Mouse (Mus musculus) embryonic facial prominence, embryonic 10.5 days (tissue): ENCODE results near the gene Fbxw9. TPM values are rescaled to one million over a fixed set of nuclear protein-coding genes. Genes with fewer than 3 reads are reported as not detected.
A peak's percentile ranks its signal among the peaks of the same experiment; 100 is the strongest.

Experiments
- DNase-seq: peaks from one replicate; pipeline ENCODE4 v3.0.0-alpha.2; 2017; ENCODE audit warnings: low spot score
- H3K27ac ChIP-seq: fragments of 300-500 bp; sonication (generic); replicated peaks from 2 replicates; pipeline ENCODE4 v1.5.1; 2016; ENCODE audit warnings: mild to moderate bottlenecking
- H3K27me3 ChIP-seq: fragments of 300-500 bp; sonication (generic); replicated peaks from 2 replicates; pipeline ENCODE4 v1.6.1; 2016; ENCODE audit warnings: low read depth, mild to moderate bottlenecking; ENCODE audit not compliant: poor library complexity, severe bottlenecking
- H3K36me3 ChIP-seq: fragments of 300-500 bp; sonication (generic); replicated peaks from 2 replicates; pipeline ENCODE4 v1.6.1; 2016; ENCODE audit warnings: mild to moderate bottlenecking, moderate library complexity
- H3K4me1 ChIP-seq: fragments of 300-500 bp; sonication (generic); 2 replicates; pipeline ENCODE4 v1.6.1; 2016
- H3K4me3 ChIP-seq: fragments of 300-500 bp; sonication (generic); 2 replicates; pipeline ENCODE4 v1.5.1; 2016; ENCODE audit warnings: mild to moderate bottlenecking, moderate library complexity
- H3K9me3 ChIP-seq: fragments of 300-500 bp; sonication (generic); 2 replicates; pipeline ENCODE4 v1.6.1; 2016; ENCODE audit warnings: mild to moderate bottlenecking
- WGBS: fragments of 180-500 bp; shearing (Covaris S2); methylation state at CpG from one replicate; pipeline ENCODE4 v1.1.7; 2016; 5-methylcytosine and 5-hydroxymethylcytosine counted together
- polyA plus RNA-seq: library from polyadenylated mRNA; unstranded; fragments of >200 nt; fragmentation: Nextera tagmentation; extraction: Ambion mirVana; gene quantifications from 2 replicates; pipeline ENCODE4 v1.2.1, GENCODE M21; 2016

Fbxw9 gene
- 21.4 and 25.1 TPM in 2 replicates for polyA plus RNA-seq

DNA sequence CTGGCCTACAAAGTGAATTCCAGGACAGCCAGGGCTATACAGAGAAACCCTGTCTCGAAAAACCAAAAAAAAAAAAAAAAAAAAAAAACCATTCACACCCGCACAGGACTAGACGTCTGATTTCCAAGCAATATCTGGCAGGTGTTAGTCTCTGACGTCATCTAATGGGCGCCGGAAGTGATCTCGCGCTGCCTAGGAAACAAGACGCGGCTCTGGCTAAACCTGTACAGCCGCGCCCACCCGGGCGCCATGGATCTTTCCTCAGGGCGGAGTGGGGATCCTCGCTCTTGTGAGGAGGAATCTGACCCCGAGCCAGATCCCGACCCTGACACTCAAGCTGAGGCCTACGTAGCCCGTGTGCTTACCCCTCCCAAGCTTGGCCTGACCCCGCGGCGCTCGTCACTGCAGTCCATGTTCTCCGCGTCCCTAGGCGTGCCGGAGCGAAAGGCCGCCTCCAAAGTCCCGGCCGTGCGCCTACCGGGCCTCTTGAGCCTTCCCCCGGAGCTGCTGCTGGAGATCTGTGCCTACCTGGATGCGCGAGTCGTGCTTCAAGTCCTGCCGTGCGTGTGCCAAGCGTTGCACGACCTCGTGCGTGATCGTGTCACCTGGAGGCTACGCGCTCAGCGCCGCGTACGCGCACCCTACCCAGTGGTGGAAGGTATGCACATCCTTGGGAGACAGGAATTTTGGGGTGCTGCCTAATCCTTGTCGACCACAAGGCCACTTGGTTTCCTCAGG lies at the start of gene Fbxw9:
Fbxw9 (plus strand) TSS at position 177 of the 738 bp plus-strand sequence.
- peak within 1 kb of the TSS; percentile 63 for H3K27ac ChIP-seq
- H3K27me3 ChIP-seq: no peaks in the 10 kb centered on the region
- DNase-seq: peak; percentile 91
- peak within 1 kb of the TSS; percentile 89 for H3K4me3 ChIP-seq
- 1% methylated on average over 53 of the region's 53 CpGs for WGBS
- no peaks in the 10 kb centered on the region for H3K9me3 ChIP-seq
- H3K4me1 ChIP-seq: peaks cover 23% of the 10 kb centered on the region
- H3K36me3 ChIP-seq: peaks cover 49% of the 10 kb centered on the region

DNA sequence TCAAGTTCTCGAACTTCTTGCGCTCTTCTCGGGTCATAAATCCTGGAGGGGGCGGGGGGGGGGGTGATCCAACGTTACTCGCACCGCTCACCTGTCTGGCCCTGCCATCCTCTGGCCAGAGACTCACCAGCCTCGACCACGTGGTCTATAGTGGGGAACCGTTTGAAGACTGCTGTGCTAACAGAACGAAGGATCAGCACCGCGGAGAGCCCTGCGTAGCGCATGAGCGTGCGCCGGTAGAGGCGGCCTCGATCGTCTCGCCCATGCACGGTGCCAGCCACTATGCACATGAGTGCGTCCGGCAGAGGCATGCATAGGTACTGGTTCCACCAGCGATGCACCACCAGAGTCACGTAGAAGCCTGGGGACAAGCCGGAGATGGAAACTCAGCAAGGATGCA lies 48.6 kb upstream of the Fbxw9 start:
- Histone ChIP-seq H3K4me3 (no peak overlapping the region), H3K27ac (no peak overlapping the region), H3K27me3 (peaks cover 81% of the 10 kb centered on the region), H3K9me3 (no peaks in the 10 kb centered on the region), H3K36me3 (no peaks in the 10 kb centered on the region), H3K4me1 (peaks cover 6% of the 10 kb centered on the region)
- peak; percentile 27 for DNase-seq
- WGBS: 17% methylated on average over 28 of the region's 28 CpGs

DNA sequence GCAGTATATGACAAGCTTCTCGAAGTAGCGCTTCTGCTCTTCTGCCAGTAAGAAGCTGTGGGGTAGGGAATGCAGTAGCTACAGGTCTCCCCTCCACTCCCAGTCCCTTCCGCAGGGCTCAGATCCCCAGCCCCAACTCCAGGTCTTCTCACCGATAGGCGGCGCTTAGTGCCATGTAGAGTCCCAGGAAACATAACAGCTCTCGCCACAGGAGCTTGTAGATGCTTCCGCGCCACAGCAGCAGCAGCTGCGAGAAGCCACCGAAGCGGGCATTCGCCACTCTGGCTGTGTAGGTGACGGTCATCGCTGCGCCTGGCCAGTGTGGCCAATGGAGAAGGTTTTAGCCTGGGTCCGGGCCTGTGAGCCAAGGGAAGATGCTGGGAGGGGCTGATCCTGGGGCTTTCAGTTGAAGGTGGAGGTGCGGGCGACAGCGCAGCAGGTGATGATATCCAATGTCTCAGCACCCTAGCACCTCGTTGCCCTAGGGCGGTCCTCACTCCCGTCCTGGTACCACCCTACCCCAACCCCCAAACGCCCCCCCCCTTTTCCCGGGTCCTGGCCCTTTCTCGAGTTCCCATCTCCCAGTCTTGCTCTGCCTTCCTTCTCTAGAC lies 46.5 kb upstream of the Fbxw9 start:
- Histone ChIP-seq H3K4me3 (peak overlapping the region; percentile 53), H3K27me3 (peaks cover 62% of the 10 kb centered on the region), H3K4me1 (peaks cover 6% of the 10 kb centered on the region), H3K36me3 (peaks cover 17% of the 10 kb centered on the region), H3K9me3 (no peaks in the 10 kb centered on the region), H3K27ac (no peak overlapping the region)
- DNase-seq: peak; percentile 80
- 4% methylated on average over 26 of the region's 26 CpGs for WGBS

DNA sequence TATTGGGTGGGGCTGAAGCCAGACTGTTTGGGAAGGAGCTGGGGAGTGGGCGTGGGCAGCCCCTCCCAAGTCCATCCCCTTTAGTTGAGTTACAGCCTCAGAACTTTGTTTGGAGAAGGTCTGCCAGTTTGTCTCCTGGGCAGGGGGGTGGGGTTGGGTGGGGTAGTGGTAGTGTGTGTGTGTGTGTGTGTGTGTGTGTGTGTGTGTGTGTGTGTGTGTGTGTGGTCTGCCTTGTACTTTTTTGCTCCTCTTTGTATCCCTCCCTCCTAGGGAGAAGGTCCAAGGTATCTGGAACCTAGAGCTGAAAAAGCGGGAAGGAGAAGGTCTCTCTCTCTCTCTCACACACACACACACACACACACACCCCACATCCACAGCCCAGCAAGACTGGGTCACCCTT lies 45.4 kb upstream of the Fbxw9 start, which contains the start of gene Best2:
Best2 (minus strand) TSS at position 101 of the 400 bp plus-strand sequence.
- 44% methylated on average over 2 of the region's 2 CpGs for WGBS
- Histone ChIP-seq H3K36me3 (peaks cover 28% of the 10 kb centered on the region), H3K9me3 (no peaks in the 10 kb centered on the region), H3K27me3 (peaks cover 51% of the 10 kb centered on the region), H3K4me3 (peak within 1 kb of the TSS; percentile 53), H3K4me1 (peaks cover 6% of the 10 kb centered on the region), H3K27ac (no peak within 1 kb of the TSS)
- no peak for DNase-seq

DNA sequence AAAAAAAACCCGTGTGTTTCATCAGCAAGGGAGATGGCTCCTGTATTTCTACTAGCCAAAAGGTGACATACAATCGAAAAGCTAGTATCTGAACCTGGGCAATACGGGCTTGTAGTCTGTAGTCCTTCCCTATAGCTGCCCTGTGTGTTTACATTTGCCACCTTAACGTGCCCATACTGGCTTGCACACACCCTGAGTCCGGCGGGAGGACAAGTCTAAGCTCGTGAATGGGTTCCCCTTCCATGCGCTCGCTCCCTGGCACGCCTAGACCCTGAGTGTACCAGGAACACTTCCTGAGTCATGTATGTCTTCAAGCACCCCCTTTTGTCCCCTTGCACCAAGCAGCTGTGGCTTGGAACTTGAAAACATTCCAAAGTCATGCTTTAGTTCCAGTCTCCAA lies 43.1 kb upstream of the Fbxw9 start:
- H3K4me3 ChIP-seq: no peak overlapping the region
- no peak for DNase-seq
- H3K9me3 ChIP-seq: no peaks in the 10 kb centered on the region
- H3K27me3 ChIP-seq: peaks cover 34% of the 10 kb centered on the region
- peaks cover 51% of the 10 kb centered on the region for H3K36me3 ChIP-seq
- H3K4me1 ChIP-seq: peaks cover 6% of the 10 kb centered on the region
- no peak overlapping the region for H3K27ac ChIP-seq
- WGBS: 68% methylated on average over 10 of the region's 10 CpGs

DNA sequence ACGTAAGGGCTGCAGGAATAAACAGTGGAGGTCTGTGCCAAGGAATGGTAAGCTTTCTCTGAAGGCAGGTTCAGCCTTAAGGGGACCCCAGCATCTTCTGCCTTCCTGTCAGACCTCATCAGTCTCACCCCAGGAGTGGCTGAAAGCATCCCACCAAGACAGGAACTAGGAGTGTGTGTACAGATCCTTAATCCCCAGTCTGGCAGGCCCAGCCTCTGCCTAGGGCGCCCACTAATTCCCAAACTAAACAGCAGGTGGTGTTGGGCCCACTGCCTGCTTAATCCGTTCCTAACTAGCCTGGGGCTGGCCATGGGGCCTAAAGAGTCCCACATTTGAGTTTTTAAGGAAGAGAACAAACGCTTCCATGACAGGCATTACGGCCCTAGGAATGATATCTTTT lies 42.6 kb upstream of the Fbxw9 start:
- H3K4me1 ChIP-seq: peaks cover 6% of the 10 kb centered on the region
- H3K4me3 ChIP-seq: no peak overlapping the region
- no peak for DNase-seq
- peaks cover 29% of the 10 kb centered on the region for H3K27me3 ChIP-seq
- WGBS: 31% methylated on average over 5 of the region's 5 CpGs
- peaks cover 55% of the 10 kb centered on the region for H3K36me3 ChIP-seq
- no peak overlapping the region for H3K27ac ChIP-seq
- H3K9me3 ChIP-seq: no peaks in the 10 kb centered on the region

DNA sequence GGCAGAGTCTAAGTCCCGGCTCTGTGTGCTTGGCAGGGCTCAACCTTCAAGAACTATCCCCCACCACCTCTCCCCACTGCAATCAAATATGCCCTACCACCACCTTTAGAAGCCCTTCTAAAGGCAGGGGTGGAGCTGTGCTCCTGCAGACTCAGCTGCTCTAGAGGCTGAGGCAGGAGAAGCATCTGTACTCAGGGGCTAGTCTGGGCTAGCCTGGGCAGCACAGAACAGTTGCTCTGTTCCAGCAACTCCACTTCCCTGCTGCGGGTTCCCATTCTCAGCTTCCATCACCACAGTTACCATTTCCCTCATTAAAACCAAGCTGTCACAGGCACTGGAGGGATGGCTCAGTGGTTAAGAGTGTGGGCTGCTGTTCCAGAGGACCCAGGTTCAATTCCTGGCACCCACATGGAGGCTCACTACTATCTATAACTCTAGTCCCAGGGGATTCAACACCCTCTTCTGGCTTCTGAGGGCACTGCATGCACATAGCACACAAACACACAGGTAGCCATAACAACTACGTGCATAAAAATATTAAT lies 38.3 kb upstream of the Fbxw9 start:
- DNase-seq: no peak
- Histone ChIP-seq H3K27ac (no peak overlapping the region), H3K9me3 (no peaks in the 10 kb centered on the region), H3K27me3 (no peaks in the 10 kb centered on the region), H3K36me3 (peaks cover 74% of the 10 kb centered on the region), H3K4me1 (peaks cover 22% of the 10 kb centered on the region), H3K4me3 (no peak overlapping the region)
- 96% methylated on average over 3 of the region's 3 CpGs for WGBS

DNA sequence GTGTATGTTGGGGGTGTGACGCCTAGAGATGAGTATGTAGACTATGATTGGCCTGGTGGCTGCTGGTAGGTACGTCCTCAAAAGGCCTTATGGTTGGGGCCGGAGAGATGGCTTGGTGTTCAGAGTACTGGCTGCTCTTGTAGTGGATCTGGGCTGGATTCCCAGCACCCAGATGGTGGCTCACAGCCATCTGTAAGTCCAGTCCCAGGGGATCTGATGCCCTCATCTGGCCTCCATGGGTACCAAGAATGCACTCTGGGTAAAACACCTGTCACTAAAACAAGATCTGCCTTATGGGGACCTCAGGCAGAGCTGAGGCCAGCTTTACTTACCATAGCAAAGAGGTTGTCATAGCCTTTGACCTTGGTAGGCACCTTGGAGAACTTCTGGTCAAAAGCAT lies 36.0 kb upstream of the Fbxw9 start:
- H3K27me3 ChIP-seq: no peaks in the 10 kb centered on the region
- peaks cover 35% of the 10 kb centered on the region for H3K4me1 ChIP-seq
- no peak for DNase-seq
- no peaks in the 10 kb centered on the region for H3K9me3 ChIP-seq
- peaks cover 56% of the 10 kb centered on the region for H3K36me3 ChIP-seq
- H3K27ac ChIP-seq: no peak overlapping the region
- 94% methylated on average over 3 of the region's 3 CpGs for WGBS
- H3K4me3 ChIP-seq: peak overlapping the region; percentile 99

DNA sequence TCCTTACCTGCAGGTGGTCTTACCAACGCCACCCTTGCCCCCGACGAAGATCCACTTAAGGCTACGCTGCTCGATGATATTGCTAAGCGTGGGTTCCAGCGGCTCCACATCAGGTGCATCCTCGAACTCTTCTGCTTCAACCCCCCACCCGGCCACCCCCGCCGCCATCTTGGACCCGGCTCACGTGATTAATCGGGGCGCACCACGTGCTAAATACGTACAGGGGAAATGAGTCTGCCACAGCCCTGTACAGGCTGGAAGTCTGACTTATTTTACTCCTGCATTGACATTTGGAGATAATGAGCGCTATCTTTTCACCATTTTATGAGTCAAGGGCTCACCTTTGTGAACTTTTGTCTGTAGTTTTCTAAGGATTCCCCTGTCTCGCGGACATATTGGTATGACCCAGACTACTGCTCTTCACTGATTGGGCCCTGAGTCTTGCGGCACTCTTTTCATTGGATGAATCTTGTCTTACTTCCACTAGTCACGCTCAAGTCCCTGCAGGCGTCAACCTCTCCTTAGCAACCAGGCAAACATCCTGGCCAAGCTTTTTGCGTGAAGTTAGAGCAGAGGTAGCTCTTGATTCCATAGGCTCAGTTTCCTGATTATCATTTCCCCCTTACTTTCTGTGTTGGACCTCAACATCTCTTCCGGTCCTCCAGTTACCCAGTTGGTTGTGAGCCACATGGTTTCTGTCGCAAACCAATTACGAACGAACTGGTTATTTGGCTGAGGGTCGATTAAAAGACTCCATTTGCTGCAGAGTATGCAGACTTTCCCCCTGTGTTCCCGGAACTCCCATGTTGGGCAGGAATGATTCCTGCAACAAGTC lies 34.5 kb upstream of the Fbxw9 start, which contains the start of gene Asna1:
Asna1 (minus strand) TSS at position 184 of the 835 bp plus-strand sequence.
- Histone ChIP-seq H3K4me1 (peaks cover 42% of the 10 kb centered on the region), H3K36me3 (peaks cover 56% of the 10 kb centered on the region)

DNA sequence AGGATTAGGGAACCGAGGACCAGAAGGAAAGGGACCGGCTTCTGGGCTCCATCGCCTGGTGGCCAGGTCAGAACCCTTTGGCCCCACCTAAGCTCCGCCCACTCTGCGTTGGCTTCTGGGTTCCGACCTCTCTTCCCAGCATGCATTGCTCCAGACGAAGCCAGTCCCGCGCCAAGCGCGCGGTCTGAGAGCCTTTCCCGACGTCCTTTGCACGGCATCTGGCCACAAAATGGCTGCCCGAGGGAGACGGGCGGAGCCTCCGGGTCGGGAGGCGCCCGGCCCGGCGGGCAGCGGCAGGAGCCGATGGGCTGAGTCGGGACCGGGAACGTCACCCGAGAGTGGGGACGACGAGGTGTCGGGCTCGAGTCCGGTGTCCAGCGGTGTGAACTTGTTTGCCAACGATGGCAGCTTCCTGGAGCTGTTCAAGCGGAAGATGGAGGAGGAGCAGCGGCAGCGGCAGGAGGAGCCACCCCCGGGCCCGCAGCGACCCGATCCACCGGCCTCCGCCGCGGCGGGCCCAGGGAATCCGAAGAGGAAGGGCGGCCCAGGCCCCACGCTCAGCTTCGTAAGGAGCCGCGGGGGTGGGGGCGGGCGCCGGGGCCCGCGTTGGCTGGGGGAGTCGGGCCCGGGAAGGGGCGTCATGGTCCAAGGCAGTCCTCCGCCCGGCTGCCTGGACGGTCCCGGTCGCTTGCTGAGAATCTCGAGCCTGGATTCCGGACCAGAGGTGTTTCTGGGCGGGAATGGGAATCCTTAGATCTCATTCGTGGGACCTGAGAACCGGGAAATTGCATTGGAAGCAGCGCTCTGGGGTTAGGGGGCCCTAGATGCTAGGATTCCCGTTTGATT lies 33.0 kb upstream of the Fbxw9 start, which contains the start of gene Trir:
Trir (plus strand) TSS at position 154 of the 846 bp plus-strand sequence.
- Histone ChIP-seq H3K36me3 (peaks cover 56% of the 10 kb centered on the region), H3K4me3 (peak within 1 kb of the TSS; percentile 99), H3K27me3 (no peaks in the 10 kb centered on the region), H3K9me3 (no peaks in the 10 kb centered on the region), H3K27ac (peak within 1 kb of the TSS; percentile 98), H3K4me1 (peaks cover 42% of the 10 kb centered on the region)
- peak; percentile 96 for DNase-seq
- under 1% methylated on average over 75 of the region's 75 CpGs for WGBS

More for the DNA sequence above, 34.5 kb upstream of the Fbxw9 start, which contains the start of gene Asna1:
- no peaks in the 10 kb centered on the region for H3K27me3 ChIP-seq
- WGBS: 7% methylated on average over 30 of the region's 30 CpGs
- peak within 1 kb of the TSS; percentile 99 for H3K4me3 ChIP-seq
- peak within 1 kb of the TSS; percentile 98 for H3K27ac ChIP-seq
- DNase-seq: peak; percentile 87
- no peaks in the 10 kb centered on the region for H3K9me3 ChIP-seq

DNA sequence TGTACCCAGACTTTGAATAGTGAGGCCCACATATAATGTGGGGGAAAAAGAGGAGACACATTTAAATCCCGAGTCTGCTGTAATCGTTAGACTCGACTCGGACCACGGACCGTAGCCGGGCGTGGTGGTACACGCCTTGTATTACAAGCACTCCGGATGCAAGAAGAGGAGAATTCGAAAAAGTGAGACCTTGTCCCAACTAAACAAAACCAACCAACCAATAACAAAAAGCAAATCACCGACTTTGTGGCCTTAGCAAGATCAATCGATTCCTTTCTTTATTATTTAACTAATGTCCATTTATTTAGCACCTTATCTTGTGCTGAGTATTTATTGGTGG lies 32.4 kb upstream of the Fbxw9 start:
- Histone ChIP-seq H3K4me3 (peak overlapping the region; percentile 99), H3K9me3 (no peaks in the 10 kb centered on the region), H3K27me3 (no peaks in the 10 kb centered on the region), H3K27ac (peak overlapping the region; percentile 98), H3K4me1 (peaks cover 42% of the 10 kb centered on the region), H3K36me3 (peaks cover 56% of the 10 kb centered on the region)
- WGBS: 1% methylated on average over 13 of the region's 13 CpGs
- DNase-seq: no peak
